Mouse (Mus musculus) liver, embryonic 14.5 days (tissue): ENCODE measurements around the gene Fgfr3. TPM values are rescaled to one million over a fixed set of nuclear protein-coding genes. Genes with fewer than 3 reads are reported as not detected.

Source experiments
- ATAC-seq: fragments of 200-750 bp; cut with Nextera tagmentation; 2 replicates; pipeline ENCODE4 v1.8.0; 2017; ENCODE audit warnings: moderate number of reproducible peaks, mild to moderate bottlenecking, moderate library complexity; ENCODE audit not compliant: insufficient read depth
- DNase-seq, 3 experiments: peaks; one replicate each; pipeline ENCODE4 v3.0.0-alpha.2; 2012 to 2013; ENCODE audit warnings: low read depth in 3 of 3, low spot score in 3 of 3
- H3K27ac ChIP-seq: fragments of 300-500 bp; sonication (generic); 2 replicates; pipeline ENCODE4 v1.5.1; 2014; ENCODE audit warnings: moderate library complexity, mild to moderate bottlenecking, control low read depth, inconsistent platforms
- H3K27me3 ChIP-seq: fragments of 300-500 bp; sonication (generic); 2 replicates; pipeline ENCODE4 v1.6.1; 2014; ENCODE audit warnings: mild to moderate bottlenecking, low read length, moderate library complexity; ENCODE audit not compliant: control insufficient read depth, insufficient read depth
- H3K36me3 ChIP-seq: fragments of 300-500 bp; sonication (generic); replicated peaks from 2 replicates; pipeline ENCODE4 v1.6.1; 2014; ENCODE audit warnings: low read depth; ENCODE audit not compliant: control insufficient read depth, insufficient read depth
- H3K4me1 ChIP-seq, 2 experiments: fragments of 200-500 bp in 1 of 2; fragments of 300-500 bp in 1 of 2; sonication (generic) in 1 of 2; replicated peaks; 2 replicates each; pipeline ENCODE4 v1.6.1; 2012 to 2014; ENCODE audit warnings: antibody characterized with exemption in 1 of 2, inconsistent platforms in 1 of 2, low read length in 1 of 2; ENCODE audit not compliant: control insufficient read depth in 2 of 2, insufficient read depth in 2 of 2
- H3K4me2 ChIP-seq: fragments of 300-500 bp; sonication (generic); 2 replicates; pipeline ENCODE4 v1.6.1; 2014; ENCODE audit warnings: low read depth, mild to moderate bottlenecking, control low read depth, moderate library complexity
- H3K4me3 ChIP-seq, 2 experiments: fragments of 200-500 bp in 1 of 2; fragments of 300-500 bp in 1 of 2; sonication (generic) in 1 of 2; 2 replicates each; pipeline ENCODE4 v1.5.1; 2012 to 2014; ENCODE audit warnings: low read depth in 2 of 2, low read length in 2 of 2, mild to moderate bottlenecking in 2 of 2, control low read depth in 1 of 2, inconsistent platforms in 1 of 2, moderate library complexity in 1 of 2; ENCODE audit not compliant: insufficient read depth in 1 of 2
- H3K9ac ChIP-seq: fragments of 300-500 bp; sonication (generic); replicated peaks from 2 replicates; pipeline ENCODE4 v1.6.1; 2014; ENCODE audit warnings: mild to moderate bottlenecking, control low read depth, moderate library complexity
- H3K9me3 ChIP-seq: fragments of 300-500 bp; sonication (generic); 2 replicates; pipeline ENCODE4 v1.6.1; 2016; ENCODE audit warnings: low read length, mixed read lengths; ENCODE audit not compliant: control insufficient read depth
- CTCF ChIP-seq: IDR thresholded peaks from 2 replicates; pipeline ENCODE4 v1.5.1; 2016; ENCODE audit warnings: antibody characterized with exemption, low read depth, control low read depth
- EP300 ChIP-seq: IDR thresholded peaks from 2 replicates; pipeline ENCODE4 v1.6.1; 2016; ENCODE audit warnings: antibody characterized with exemption, low read depth
- WGBS: fragments of 180-500 bp; shearing (Covaris S2); extraction: QIAGEN DNeasy Blood & Tissue Kit; methylation state at CpG from one replicate; pipeline ENCODE4 v1.1.7; 2014; ENCODE audit not compliant: insufficient replicate concordance; 5-methylcytosine and 5-hydroxymethylcytosine counted together
- polyA plus RNA-seq, 2 experiments: library from polyadenylated mRNA; depleted of rRNA in 1 of 2; stranded (reverse) in 1 of 2; unstranded in 1 of 2; fragments of >200 nt; fragmentation: Nextera tagmentation in 1 of 2; extraction: Ambion mirVana in 1 of 2; gene quantifications; 2 replicates each; pipeline versions ENCODE4 v1.2.1 to v1.2.3; 2012 to 2014

Gene Fgfr3
- polyA plus RNA-seq, 2 experiments = 1.2 to 4.5 TPM

- H3K9me3 ChIP-seq = no peaks in the 10 kb centered on the region
- no peak for DNase-seq
- H3K27me3 ChIP-seq = no peaks in the 10 kb centered on the region
- ATAC-seq = no peak
- H3K4me3 ChIP-seq = no peak overlapping the region
- H3K27ac ChIP-seq = no peak overlapping the region
- H3K4me2 ChIP-seq = no peak overlapping the region
- H3K36me3 ChIP-seq = no peaks in the 10 kb centered on the region
- TF ChIP-seq EP300 (no peak), CTCF (no peak)
- no peaks in the 10 kb centered on the region for H3K4me1 ChIP-seq
- no peak overlapping the region for H3K9ac ChIP-seq
- 44% methylated on average over 2 of the region's 2 CpGs for WGBS
These were observed 8.9 kb upstream of the Fgfr3 start for GRCm38 (mm10) chr5:33712550-33712949.

- Histone ChIP-seq H3K27me3 (no peaks in the 10 kb centered on the region; the same call in 1 of the 2 replicates), H3K9ac (no peak overlapping the region), H3K36me3 (no peaks in the 10 kb centered on the region), H3K4me3 (no peak overlapping the region), H3K9me3 (no peaks in the 10 kb centered on the region), H3K27ac (no peak overlapping the region), H3K4me2 (no peak overlapping the region), H3K4me1 (no peaks in the 10 kb centered on the region)
- WGBS = 53% methylated on average over 2 of the region's 2 CpGs
- no peak for DNase-seq
- ATAC-seq = no peak
- TF ChIP-seq CTCF (no peak), EP300 (no peak)
These were observed 6.3 kb upstream of the Fgfr3 start for GRCm38 (mm10) chr5:33715182-33715581.

GRCm38 (mm10) chr5:33716467-33716866, 5.0 kb upstream of the Fgfr3 start:
- Histone ChIP-seq H3K36me3 (no peaks in the 10 kb centered on the region), H3K4me3 (no peak overlapping the region), H3K27ac (no peak overlapping the region), H3K4me2 (no peak overlapping the region), H3K27me3 (peaks cover 7% of the 10 kb centered on the region), H3K9me3 (no peaks in the 10 kb centered on the region), H3K4me1 (peaks cover 0 to 5% of the 10 kb centered on the region in 2 experiments; a peak in 2 of 4 replicates), H3K9ac (no peak overlapping the region)
- ATAC-seq = no peak
- TF ChIP-seq CTCF = peak; percentile 20
- TF ChIP-seq EP300 = no peak
- WGBS = 74% methylated on average over 6 of the region's 6 CpGs
- DNase-seq = no peak

- ATAC-seq = no peak
- 64% methylated on average over 5 of the region's 5 CpGs for WGBS
- Histone ChIP-seq H3K27me3 (peaks cover 27% of the 10 kb centered on the region), H3K27ac (no peak overlapping the region), H3K9me3 (no peaks in the 10 kb centered on the region), H3K9ac (no peak overlapping the region), H3K4me2 (no peak overlapping the region), H3K36me3 (no peaks in the 10 kb centered on the region), H3K4me1 (peaks cover 0 to 5% of the 10 kb centered on the region in 2 experiments; a peak in 2 of 4 replicates), H3K4me3 (no peak overlapping the region)
- TF ChIP-seq EP300 (no peak), CTCF (no peak)
- DNase-seq = no peak
These were observed 3.0 kb upstream of the Fgfr3 start for GRCm38 (mm10) chr5:33718460-33718859.

- H3K9me3 ChIP-seq = no peaks in the 10 kb centered on the region
- no peak for TF ChIP-seq EP300
- TF ChIP-seq CTCF = no peak
- no peak for DNase-seq
- peaks cover 44% of the 10 kb centered on the region for H3K27me3 ChIP-seq
- no peak overlapping the region for H3K9ac ChIP-seq
- peak overlapping the region; percentile 71 for H3K4me2 ChIP-seq
- ATAC-seq = 0 out of 2 replicates have a peak, but pooled peaks have one; percentile 10
- no peaks in the 10 kb centered on the region for H3K36me3 ChIP-seq
- peaks cover 0 to 9% of the 10 kb centered on the region in 2 experiments; a peak in 2 of 4 replicates for H3K4me1 ChIP-seq
- no peak overlapping the region; a peak in 1 of 4 replicates for H3K4me3 ChIP-seq
- WGBS = 12% methylated on average over 8 of the region's 8 CpGs
- no peak overlapping the region for H3K27ac ChIP-seq
These were observed 503 bp upstream of the Fgfr3 start for GRCm38 (mm10) chr5:33720852-33721490.
